Mouse (Mus musculus) T-cell, adult 66 days (primary cell): ENCODE results near the gene Apom. TPM values are rescaled to one million over a fixed set of nuclear protein-coding genes. Genes with fewer than 3 reads are reported as not detected.

Source experiments
- total RNA-seq, 2 experiments: library from RNA; stranded (reverse); gene quantifications; 3 replicates in 1 of 2; 4 replicates in 1 of 2; pipeline ENCODE4 v1.2.4; 2023

Gene Apom
- 1 to 10 TPM in 1 of 2 experiments, under 1 TPM in 1; 0.55 to 1.7 TPM for total RNA-seq

DNA sequence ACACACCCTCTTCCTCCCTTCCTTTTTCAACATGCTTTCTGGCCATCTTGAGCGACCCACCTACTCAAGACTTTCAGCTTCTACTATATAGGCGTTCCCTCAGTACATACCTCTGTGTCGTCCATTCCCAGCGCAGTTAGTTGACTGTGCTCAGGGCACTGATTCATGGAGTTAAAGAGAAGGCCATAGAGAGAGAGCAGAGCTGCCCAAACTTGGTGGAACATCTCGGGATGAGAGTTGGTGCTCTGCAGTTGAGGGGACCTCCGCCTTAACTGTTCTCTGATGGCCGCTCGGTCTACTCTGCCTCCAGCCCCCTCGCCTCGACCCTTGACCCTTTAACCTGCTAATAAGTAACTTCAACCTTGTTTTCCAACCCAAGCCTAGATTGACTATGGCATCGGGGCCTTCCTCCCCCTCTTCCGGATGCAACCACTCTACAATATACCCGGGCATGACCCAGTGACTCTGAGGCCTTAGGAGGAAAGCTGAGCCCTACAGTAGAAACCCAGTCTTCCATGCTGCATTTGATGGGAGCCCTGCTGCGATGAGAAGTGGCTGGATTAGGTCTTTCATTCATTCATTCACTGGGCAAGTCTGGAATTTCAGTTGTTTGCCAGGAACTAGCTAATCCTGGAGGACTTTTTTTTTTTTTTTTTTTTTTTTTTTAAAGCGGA, at the start of gene Apom:
TSS of gene Apom (minus strand) at position 551 of the 674 bp plus-strand sequence.

DNA sequence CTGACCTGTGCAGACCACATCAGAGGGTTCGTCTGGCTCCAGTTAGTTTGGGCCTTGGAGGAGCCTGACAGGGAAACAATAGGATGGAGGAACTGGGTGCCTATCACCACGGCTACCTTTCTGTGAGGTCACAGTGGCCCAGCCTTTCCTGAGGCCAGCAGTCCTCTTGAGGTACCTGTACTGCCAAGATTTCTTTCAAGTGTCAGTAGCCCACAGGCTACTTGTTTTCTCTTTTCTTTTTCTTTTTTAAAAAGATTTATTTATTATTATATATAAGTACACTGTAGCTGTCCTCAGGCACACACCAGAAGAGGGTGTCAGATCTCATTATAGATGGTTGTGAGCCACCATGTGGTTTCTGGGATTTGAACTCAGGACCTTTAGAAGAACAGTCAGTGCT, 44.1 kb upstream of the Apom start, which contains the start of gene Aif1:
TSS of gene Aif1 (minus strand) at position 101 of the 400 bp plus-strand sequence.

DNA sequence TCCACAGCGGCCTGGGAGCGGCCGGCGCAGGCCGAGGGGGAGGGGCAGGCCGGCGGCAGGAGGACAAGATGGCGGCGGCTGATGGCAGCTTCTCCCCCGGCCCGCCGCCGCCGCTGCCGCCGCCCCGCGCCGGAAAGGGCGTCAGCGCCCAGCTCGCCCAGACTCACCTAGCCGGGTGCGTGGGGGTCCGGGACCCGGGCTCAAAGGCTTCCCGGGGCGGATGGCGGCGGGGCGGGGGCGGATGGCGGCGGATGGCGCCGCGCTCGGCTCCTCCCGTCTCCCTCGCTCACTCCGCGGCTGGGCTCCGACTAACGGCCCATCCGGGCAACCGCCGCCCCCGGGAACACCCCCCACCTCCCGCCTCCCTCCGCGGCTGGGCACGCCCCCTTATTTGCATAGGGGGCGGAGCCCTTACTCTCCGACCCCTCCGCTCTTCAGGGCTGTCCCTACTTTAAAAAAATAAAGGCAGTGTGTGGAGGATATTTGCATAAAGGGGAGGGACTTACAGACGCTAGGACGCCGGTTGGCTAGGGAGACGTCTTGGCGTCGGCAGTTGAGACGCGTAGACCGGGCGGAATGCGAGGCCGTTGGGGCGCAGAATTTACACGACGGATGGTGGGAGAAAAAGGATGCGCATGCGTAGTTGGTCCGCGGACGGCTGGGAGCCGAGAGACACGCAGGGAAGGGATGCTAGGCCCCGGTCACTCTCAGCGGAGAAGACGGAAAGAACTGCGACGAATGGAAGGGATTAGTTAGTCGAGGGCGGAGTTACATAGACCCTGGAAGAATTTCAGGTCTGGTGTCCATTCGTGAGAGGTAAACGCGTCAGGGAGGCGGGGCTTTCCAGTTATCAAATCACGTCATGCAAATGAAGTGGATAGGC, 33.0 kb upstream of the Apom start, which contains the start of gene Prrc2a:
TSS of gene Prrc2a (minus strand) at position 330 of the 883 bp plus-strand sequence.

DNA sequence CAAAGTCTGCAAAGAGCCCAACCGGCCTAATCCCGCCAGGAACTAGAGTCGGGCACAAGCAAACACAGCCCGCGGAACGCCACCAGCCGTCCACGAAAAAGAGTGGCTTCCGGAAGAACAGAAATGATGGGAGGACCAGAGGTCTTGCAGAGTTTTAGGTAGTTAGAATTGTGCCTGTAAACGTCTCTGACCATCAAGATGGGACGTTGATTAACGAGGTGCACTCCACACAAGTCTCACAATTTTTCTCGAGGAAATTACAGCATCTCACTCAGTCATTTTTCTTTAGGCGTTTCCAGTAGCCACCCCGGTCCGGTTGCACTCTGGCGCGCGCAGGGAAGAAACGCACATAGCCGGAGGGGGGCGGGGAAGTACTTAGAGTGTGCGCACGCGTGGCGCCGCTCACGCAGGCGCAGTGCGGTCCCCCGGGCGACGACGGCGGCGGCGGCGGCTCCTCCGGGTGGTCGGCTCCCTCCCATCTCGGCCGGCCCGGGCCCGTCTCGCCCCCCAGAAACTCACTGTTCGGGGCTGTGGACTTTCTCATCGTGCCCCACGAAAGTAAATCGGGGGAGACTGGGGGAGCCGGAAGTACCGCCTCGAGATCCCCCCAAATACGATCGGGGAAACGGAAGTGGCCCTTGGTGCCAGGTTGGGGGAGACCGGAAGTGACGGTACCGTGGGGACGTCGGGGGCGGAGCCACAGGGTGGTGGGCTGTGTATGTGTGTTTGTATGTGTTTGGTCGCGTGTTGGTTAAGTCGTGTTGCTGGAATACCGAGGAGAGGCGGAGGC, 3.1 kb upstream of the Apom start, which contains the start of gene Bag6:
TSS of gene Bag6 (plus strand) at position 378 of the 790 bp plus-strand sequence.

DNA sequence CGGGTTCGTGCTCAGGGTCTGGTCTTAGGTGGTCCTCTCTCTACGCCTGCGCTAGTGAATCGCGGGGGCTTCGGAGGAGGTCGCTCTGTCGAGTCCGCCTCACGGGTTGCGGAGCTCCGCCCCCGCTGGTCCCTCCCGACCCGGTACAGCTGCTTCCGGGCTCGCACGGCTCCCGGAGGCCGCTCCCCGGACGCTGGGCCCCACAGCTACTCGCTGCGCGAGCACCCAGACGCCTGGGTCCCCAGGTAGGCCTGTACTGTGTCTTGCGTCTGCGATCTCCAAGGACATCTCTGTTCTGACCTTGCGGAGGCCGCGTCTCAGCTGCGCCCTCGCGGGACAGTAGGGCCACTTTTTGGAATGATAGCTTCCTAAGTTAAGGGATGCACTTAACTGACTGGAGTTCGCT, 5.6 kb downstream of the Apom start, which contains the start of gene D17H6S53E:
TSS of gene D17H6S53E (plus strand) at position 168 of the 406 bp plus-strand sequence.

DNA sequence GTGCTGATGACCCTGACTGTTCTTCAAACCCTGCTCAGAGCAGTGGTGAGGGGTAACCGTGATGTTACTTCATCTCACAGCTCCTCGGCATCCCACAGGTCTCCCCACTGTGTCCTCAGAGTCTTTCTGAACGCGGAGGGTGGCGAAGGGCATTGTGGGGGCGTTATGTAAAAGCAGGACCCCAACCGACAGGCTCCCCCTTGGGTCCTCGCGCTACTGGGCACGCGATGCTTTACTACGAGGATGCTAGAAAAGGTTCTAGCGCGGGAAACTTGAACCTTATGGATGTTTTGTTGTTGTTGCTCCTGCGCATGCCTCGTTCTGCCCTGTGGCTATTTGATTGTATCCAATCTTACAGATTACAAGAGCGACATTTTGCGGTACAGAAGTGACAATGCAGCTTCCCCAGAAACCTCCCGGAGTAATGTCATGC, 10.0 kb downstream of the Apom start, which contains the start of gene Csnk2b:
TSS of gene Csnk2b (minus strand) at position 183 of the 433 bp plus-strand sequence.

DNA sequence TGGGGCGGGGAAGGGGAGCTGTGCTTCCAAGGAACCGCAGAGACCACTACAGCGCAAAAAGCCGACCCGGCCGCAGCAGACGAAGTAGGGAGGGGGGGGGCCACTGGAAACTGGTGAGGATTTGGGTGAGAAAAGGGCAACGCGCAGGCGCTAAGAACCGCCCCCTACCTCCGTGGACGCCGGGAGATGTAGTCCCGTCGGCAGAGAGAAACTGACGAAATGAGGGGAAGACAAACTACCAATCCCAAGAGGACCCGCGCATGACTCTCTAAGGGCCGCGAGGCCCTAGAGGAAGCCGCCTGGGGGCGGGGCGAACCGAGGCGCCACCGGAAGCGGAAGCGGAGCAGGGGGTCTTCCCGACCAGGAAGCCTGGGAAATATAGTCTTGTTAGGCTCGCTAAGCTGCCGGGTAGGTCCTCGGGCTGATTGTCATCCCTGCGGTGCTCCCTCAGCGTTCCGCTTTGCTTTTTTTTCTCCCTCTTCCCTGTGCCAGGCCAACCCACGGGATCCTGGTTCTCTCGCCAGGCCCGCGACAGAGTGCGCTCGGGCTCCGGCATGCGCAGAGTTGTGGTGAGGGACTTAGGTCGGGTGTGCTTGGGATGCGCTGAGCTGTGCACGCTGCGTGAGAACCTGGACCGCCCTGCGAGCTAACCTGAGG, 10.6 kb downstream of the Apom start, which contains the start of gene Gpank1:
TSS of gene Gpank1 (plus strand) at position 313 of the 657 bp plus-strand sequence.

DNA sequence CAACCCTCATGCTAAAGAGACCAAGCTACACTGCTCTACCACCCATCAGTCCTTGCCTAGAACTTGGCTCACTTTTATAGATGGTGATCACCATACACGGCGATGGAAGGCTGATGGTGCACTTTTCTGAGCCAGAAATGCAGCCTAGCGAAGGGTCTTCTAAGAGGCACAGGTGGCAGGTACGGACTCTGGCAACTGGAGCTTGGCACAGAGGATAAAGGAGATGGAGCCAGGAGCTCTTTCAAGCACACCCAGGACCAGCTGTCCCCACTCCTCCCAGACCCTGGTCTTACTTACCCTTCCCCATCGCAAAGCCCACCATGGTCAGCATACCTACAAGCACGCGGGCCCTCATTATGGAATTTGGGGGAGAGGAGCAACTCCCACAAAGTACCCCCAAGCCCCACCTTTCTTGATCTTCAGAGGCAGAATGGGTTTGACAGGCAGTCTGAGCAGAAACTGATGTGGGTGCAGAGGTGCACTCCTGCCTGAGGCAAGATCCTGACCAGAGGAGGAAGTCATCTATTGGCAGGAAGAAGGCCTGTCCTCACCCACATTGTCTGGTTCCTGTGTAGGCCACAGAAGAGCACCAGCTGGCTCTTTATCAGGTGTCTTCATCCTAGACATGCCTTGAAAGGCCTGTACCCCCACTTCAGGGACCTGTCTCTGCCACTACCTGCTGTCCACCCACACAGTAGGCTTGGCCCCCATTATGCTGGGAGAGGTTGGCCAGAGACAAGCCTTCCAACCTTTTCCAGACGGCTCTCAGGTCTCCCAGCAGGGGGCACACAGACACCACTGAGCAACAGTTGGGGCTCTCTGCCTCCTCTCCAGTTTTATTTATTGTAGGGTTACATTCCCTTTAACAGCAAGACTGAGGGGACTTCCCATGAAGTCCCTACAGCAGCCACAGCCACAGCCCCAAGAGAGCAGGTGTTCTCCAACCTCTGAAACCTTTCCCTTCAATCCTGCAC, 16.5 kb downstream of the Apom start, which contains the start of gene Ly6g5b:
TSS of gene Ly6g5b (minus strand) at position 383 of the 974 bp plus-strand sequence.

DNA sequence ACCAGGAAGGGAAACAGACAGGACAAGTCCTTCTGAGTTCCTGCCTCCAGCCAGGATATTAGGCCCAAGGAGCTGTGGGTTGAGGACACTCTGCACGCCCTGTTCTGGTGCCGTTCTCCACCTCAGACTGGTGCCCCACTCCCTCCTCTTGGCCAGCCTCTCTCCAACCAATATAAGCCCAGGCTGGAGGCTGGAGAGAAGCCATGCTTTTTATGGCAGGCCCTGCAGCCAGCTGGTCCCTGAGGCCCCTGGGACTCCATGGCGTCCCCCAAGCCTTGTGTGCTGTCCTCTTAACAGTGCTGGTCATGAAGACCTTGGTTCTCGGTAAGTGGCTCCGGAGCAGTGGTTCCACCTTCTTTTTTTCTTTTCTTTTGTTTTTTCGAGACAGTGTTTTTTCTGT, 23.8 kb downstream of the Apom start, which contains the start of gene Ly6g5c:
TSS of gene Ly6g5c (plus strand) at position 183 of the 400 bp plus-strand sequence.

DNA sequence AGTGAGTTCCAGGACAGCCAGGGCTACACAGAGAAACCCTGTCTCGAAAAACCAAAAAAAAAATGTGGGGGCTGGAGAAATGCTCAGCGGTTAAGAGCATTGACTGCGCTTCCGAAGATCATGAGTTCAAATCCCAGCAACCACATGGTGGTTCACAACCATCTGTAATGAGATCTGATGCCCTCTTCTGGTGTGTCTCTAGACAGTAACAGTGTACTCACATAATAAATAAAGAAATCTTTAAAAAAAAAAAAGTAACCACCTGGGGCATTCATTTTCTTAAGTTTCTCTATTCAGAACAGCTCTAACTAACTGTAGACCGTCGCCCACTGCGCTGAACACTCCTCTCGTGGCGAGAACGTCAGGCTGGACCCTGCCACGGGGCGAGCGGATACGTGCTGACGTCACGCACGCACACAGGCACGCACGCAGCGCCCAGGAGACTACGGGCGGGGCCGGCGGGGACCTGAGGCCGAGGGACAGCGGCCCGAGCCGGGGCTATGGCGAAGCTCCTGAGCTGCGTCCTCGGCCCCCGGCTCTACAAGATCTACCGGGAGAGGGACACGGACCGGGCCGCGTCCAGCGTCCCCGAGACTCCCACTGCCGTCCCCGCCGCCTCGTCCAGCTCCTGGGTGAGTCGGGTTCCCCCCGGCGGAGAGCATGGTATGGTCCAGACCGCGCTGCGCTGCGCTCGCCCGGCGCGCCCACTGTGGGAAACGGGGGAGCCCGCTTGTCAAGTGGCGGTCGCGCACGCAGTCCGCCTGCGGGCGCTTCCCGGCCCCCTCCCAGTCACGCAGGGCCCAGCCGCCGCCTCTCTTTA, 42.8 kb downstream of the Apom start, which contains the start of gene Abhd16a:
TSS of gene Abhd16a (plus strand) at position 439 of the 820 bp plus-strand sequence.

DNA sequence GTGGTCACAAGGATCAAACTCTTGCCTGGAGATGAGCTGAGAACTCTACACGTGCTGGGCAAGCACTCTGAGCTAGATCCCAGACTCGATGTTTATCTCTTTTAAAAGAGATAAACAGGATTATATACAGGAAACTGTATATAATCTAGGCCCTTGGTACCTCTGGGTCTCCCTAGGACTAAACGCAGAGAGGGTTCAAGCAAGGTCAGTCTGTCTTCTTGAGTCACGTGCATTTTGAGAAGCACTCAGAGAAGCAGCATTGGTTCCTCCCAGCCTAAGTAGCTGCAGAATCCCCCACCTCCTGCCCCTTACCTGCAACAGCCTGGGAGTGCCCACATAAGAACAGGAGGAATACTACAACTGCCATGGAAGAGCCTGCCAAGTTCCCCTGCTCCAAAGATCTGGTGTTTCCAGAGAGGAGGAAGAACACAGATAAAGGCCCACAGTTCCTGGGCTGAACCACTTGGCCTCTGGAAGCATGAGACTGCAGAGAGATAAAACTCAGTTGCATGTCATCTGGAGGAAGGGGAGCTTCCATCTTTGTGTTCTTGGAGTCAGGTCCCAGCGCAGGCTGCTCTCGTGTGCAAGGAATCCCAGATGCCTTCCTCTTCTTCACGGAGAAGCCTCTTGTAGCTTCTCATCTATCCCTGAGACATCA, 46.5 kb downstream of the Apom start, which contains the start of gene Ly6g6f:
TSS of gene Ly6g6f (minus strand) at position 403 of the 658 bp plus-strand sequence.

Other genes starting within 250 kb of the Apom start
- 1 to 10 TPM in 1 of 2 experiments, under 1 TPM in 1; 0.35 to 2.6 TPM for gene C2, start 233.8 kb downstream of the Apom start, total RNA-seq
- 100 to 1,000 TPM; 127 to 138 TPM for gene Ehmt2, start 233.6 kb downstream of the Apom start, total RNA-seq
- gene Slc44a4, start 217.6 kb downstream of the Apom start, total RNA-seq = not detected
- 10 to 100 TPM; 43.5 to 54.2 TPM for gene Neu1, start 200.8 kb downstream of the Apom start, total RNA-seq
- gene Hspa1b, start 172.8 kb downstream of the Apom start, total RNA-seq = 10 to 100 TPM; 10.4 to 11.9 TPM
- not detected for gene Gm20481, start 162.1 kb downstream of the Apom start, total RNA-seq
- gene Hspa1a, start 159.9 kb downstream of the Apom start, total RNA-seq = 1 to 10 TPM; 3.2 to 3.6 TPM
- not detected for gene Hspa1l, start 159.3 kb downstream of the Apom start, total RNA-seq
- 10 to 100 TPM; 31.7 to 37.8 TPM for gene Lsm2, start 150.2 kb downstream of the Apom start, total RNA-seq
- gene Vars, start 131.1 kb downstream of the Apom start, total RNA-seq = 100 to 1,000 TPM; 113 to 115 TPM
- gene Vwa7, start 115.5 kb downstream of the Apom start, total RNA-seq = under 1 TPM; 0.47 to 0.52 TPM
- gene Sapcd1, start 104.0 kb downstream of the Apom start, total RNA-seq = 1 to 10 TPM in 1 of 2 experiments, not detected in 1; 2.3 TPM
- 1 to 10 TPM; 2.0 to 3.3 TPM for gene Msh5, start 85.3 kb downstream of the Apom start, total RNA-seq
- gene Clic1, start 82.1 kb downstream of the Apom start, total RNA-seq = 100 to 1,000 TPM; 161 to 180 TPM
- gene Ddah2, start 73.0 kb downstream of the Apom start, total RNA-seq = 1 to 10 TPM in 1 of 2 experiments, under 1 TPM in 1; 0.86 to 4.1 TPM
- not detected for gene Ly6g6c, start 66.7 kb downstream of the Apom start, total RNA-seq
- not detected for gene Mpig6b, start 65.9 kb downstream of the Apom start, total RNA-seq
- gene Ly6g6e, start 55.1 kb downstream of the Apom start, total RNA-seq = not detected
- not detected for gene Ly6g6d, start 54.0 kb downstream of the Apom start, total RNA-seq
- not detected for gene Ly6g6f, start 46.4 kb downstream of the Apom start, total RNA-seq
- 10 to 100 TPM; 73.4 to 81.3 TPM for gene Abhd16a, start 42.8 kb downstream of the Apom start, total RNA-seq
- not detected for gene Ly6g5c, start 23.8 kb downstream of the Apom start, total RNA-seq
- gene Ly6g5b, start 16.6 kb downstream of the Apom start, total RNA-seq = 1 to 10 TPM; 2.7 to 5.4 TPM
- gene Gpank1, start 10.6 kb downstream of the Apom start, total RNA-seq = 10 to 100 TPM; 33.5 to 34.9 TPM
- gene Csnk2b, start 10.0 kb downstream of the Apom start, total RNA-seq = 100 to 1,000 TPM; 152 to 162 TPM
- gene D17H6S53E, start 5.7 kb downstream of the Apom start, total RNA-seq = 10 to 100 TPM; 26.0 to 26.8 TPM
- gene Bag6, start 3.1 kb upstream of the Apom start, total RNA-seq = 100 to 1,000 TPM; 403 to 408 TPM
- gene Prrc2a, start 32.8 kb upstream of the Apom start, total RNA-seq = 100 to 1,000 TPM; 299 to 313 TPM
- gene Aif1, start 44.0 kb upstream of the Apom start, total RNA-seq = 1 to 10 TPM; 1.2 to 2.0 TPM
- 1 to 10 TPM; 4.5 to 8.7 TPM for gene Lst1, start 56.4 kb upstream of the Apom start, total RNA-seq
- 100 to 1,000 TPM; 598 to 633 TPM for gene Ltb, start 62.4 kb upstream of the Apom start, total RNA-seq
- gene Tnf, start 70.0 kb upstream of the Apom start, total RNA-seq = 10 to 100 TPM; 17.7 to 18.6 TPM
- gene Lta, start 73.3 kb upstream of the Apom start, total RNA-seq = 10 to 100 TPM; 14.1 to 17.3 TPM
- not detected for gene Gm16181, start 88.8 kb upstream of the Apom start, total RNA-seq
- 1 to 10 TPM; 2.8 to 3.1 TPM for gene Atp6v1g2, start 101.6 kb upstream of the Apom start, total RNA-seq
- 10 to 100 TPM; 15.8 to 16.0 TPM for gene Nfkbil1, start 103.7 kb upstream of the Apom start, total RNA-seq
- gene Ddx39b, start 109.7 kb upstream of the Apom start, total RNA-seq = 100 to 1,000 TPM; 432 to 439 TPM
- 1,000 to 10,000 TPM; 2,662 to 2,726 TPM for gene H2-D1, start 130.7 kb upstream of the Apom start, total RNA-seq
- 10 to 100 TPM; 17.9 to 23.8 TPM for gene H2-Q1, start 188.4 kb upstream of the Apom start, total RNA-seq
- gene H2-Q2, start 210.2 kb upstream of the Apom start, total RNA-seq = 10 to 100 TPM; 13.7 to 17.0 TPM
- 100 to 1,000 TPM; 534 to 564 TPM for gene H2-Q4, start 247.6 kb upstream of the Apom start, total RNA-seq